Mouse (Mus musculus) kidney, embryonic 14.5 days (tissue): ENCODE measurements around the gene Magel2. TPM values are rescaled to one million over a fixed set of nuclear protein-coding genes. Genes with fewer than 3 reads are reported as not detected.
A peak's percentile ranks its signal among the peaks of the same experiment; 100 is the strongest.

Experiments used
- ATAC-seq: fragments of 200-750 bp; cut with Nextera tagmentation; 2 replicates; pipeline ENCODE4 v1.8.0; 2017; ENCODE audit warnings: moderate number of reproducible peaks, mild to moderate bottlenecking, moderate TSS enrichment, moderate library complexity; ENCODE audit not compliant: low FRiP score, low TSS enrichment
- H3K27ac ChIP-seq: fragments of 300-500 bp; sonication (generic); 2 replicates; pipeline ENCODE4 v1.5.1; 2014; ENCODE audit warnings: low read depth, mild to moderate bottlenecking, low read length, moderate library complexity, mixed read lengths
- H3K27me3 ChIP-seq: fragments of 300-500 bp; sonication (generic); 2 replicates; pipeline ENCODE4 v1.6.1; 2014; ENCODE audit warnings: mild to moderate bottlenecking, low read length; ENCODE audit not compliant: control insufficient read depth, insufficient read depth
- H3K36me3 ChIP-seq: fragments of 300-500 bp; sonication (generic); 2 replicates; pipeline ENCODE4 v1.6.1; 2014; ENCODE audit warnings: low read length, mixed read lengths; ENCODE audit not compliant: control insufficient read depth, insufficient read depth
- H3K4me1 ChIP-seq: fragments of 300-500 bp; sonication (generic); 2 replicates; pipeline ENCODE4 v1.6.1; 2014; ENCODE audit warnings: low read length, mixed read lengths; ENCODE audit not compliant: control insufficient read depth, insufficient read depth
- H3K4me2 ChIP-seq: fragments of 300-500 bp; sonication (generic); replicated peaks from 2 replicates; pipeline ENCODE4 v1.6.1; 2014; ENCODE audit warnings: low read depth, mild to moderate bottlenecking, low read length
- H3K4me3 ChIP-seq: fragments of 300-500 bp; sonication (generic); 2 replicates; pipeline ENCODE4 v1.5.1; 2014; ENCODE audit warnings: mild to moderate bottlenecking, low read length
- H3K9ac ChIP-seq: fragments of 300-500 bp; sonication (generic); 2 replicates; pipeline ENCODE4 v1.6.1; 2014; ENCODE audit warnings: low read depth, mild to moderate bottlenecking, low read length, moderate library complexity
- H3K9me3 ChIP-seq: fragments of 300-500 bp; sonication (generic); 2 replicates; pipeline ENCODE4 v1.6.1; 2016; ENCODE audit warnings: low read length; ENCODE audit not compliant: control insufficient read depth
- WGBS: fragments of 180-500 bp; shearing (Covaris S2); extraction: QIAGEN DNeasy Blood & Tissue Kit; methylation state at CpG from one replicate; pipeline ENCODE4 v1.1.7; 2014; 5-methylcytosine and 5-hydroxymethylcytosine counted together
- polyA plus RNA-seq: library from polyadenylated mRNA; unstranded; fragments of >200 nt; fragmentation: Nextera tagmentation; extraction: Ambion mirVana; gene quantifications from 2 replicates; pipeline ENCODE4 v1.2.1, GENCODE M21; 2014

The Magel2 gene
- polyA plus RNA-seq, 1 experiment from 2014 or later, result 0.84 TPM

DNA sequence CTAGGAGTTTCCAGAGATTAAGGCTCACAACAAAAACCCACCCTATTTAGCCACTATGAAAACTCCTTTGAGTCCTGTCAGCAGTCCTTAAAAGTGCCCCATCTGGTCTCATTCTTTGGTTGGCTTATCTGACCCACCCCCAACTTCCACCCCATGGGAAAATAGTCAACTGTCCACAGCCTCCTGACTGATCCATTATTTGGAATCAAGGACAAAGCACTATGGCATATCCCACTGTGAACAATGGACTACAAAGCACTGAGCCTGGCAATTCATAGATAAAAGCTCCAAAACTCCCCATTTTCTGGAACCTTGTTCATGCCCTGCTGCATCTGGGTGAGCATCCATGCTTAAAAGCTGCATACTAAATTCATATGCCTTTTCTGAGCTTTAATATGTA lies 39.4 kb downstream of the Magel2 start:
- ATAC-seq, result no peak

DNA sequence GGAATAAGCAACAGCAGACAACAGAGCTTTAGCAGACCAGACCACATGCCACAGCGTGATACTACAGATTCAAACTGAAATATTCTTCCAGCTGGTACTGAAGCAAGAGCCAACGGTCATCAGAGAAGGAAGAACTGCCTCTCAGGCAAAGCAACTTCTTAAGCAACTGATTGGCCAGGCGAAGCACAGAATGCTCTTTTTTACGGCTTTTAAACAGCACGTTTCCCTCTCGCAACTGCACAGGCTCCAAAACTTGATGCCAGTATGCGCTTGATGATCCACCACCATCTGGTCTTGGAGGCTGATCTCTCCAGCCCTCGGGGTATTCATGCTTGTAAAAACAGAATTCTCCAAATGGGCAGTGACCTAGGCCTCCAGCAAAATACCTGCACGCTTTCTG lies 41.5 kb downstream of the Magel2 start:
- no peak overlapping the region for H3K9ac ChIP-seq
- ATAC-seq, result no peak
- H3K36me3 ChIP-seq, result no peaks in the 10 kb centered on the region
- H3K27me3 ChIP-seq, result no peaks in the 10 kb centered on the region
- H3K4me3 ChIP-seq, result no peak overlapping the region; the same call in 1 of the 2 replicates
- peak overlapping the region; percentile 58; the same call in 1 of the 2 replicates for H3K4me2 ChIP-seq
- H3K27ac ChIP-seq, result no peak overlapping the region
- WGBS, result 86% methylated on average over 9 of the region's 9 CpGs
- peaks cover 8% of the 10 kb centered on the region; the same call in 1 of the 2 replicates for H3K9me3 ChIP-seq
- H3K4me1 ChIP-seq, result 0 out of 2 replicates have a peak, but pooled peaks cover 3% of the 10 kb centered on the region

More for the DNA sequence above, 39.4 kb downstream of the Magel2 start:
- Histone ChIP-seq H3K27ac (no peak overlapping the region), H3K27me3 (no peaks in the 10 kb centered on the region), H3K9ac (no peak overlapping the region), H3K4me1 (0 out of 2 replicates have a peak, but pooled peaks cover 3% of the 10 kb centered on the region), H3K36me3 (no peaks in the 10 kb centered on the region), H3K4me2 (no peak overlapping the region), H3K9me3 (peaks cover 5% of the 10 kb centered on the region; the same call in 1 of the 2 replicates), H3K4me3 (no peak overlapping the region)

DNA sequence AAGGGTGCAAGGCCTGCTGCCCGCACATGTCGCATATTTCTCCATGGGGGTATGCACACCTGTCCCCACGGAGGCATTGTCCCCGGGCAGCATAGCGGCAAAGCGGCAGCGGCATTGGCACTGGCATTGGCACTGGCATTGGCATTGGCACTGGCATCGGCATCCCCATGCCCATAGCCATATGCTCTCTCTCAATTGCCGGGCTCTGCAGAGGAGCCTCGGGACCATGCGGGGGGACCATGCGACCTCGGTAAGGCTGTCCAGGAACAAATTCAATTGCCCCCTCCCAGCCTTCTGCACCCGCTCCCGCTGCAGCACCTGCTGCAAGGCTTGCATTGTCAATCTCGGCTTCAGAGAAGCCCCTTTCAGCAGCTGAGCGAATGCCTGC lies 42.3 kb downstream of the Magel2 start:
- WGBS, result 60% methylated on average over 17 of the region's 17 CpGs
- H3K27me3 ChIP-seq, result no peaks in the 10 kb centered on the region
- H3K27ac ChIP-seq, result no peak overlapping the region
- H3K4me3 ChIP-seq, result peak overlapping the region; percentile 74
- H3K36me3 ChIP-seq, result no peaks in the 10 kb centered on the region
- 0 out of 2 replicates have a peak, but pooled peaks cover 3% of the 10 kb centered on the region for H3K4me1 ChIP-seq
- peak overlapping the region; percentile 58 for H3K4me2 ChIP-seq
- H3K9me3 ChIP-seq, result peaks cover 8% of the 10 kb centered on the region; the same call in 1 of the 2 replicates
- peak overlapping the region; percentile 77; the same call in 1 of the 2 replicates for H3K9ac ChIP-seq
- ATAC-seq, result peak; percentile 74

DNA sequence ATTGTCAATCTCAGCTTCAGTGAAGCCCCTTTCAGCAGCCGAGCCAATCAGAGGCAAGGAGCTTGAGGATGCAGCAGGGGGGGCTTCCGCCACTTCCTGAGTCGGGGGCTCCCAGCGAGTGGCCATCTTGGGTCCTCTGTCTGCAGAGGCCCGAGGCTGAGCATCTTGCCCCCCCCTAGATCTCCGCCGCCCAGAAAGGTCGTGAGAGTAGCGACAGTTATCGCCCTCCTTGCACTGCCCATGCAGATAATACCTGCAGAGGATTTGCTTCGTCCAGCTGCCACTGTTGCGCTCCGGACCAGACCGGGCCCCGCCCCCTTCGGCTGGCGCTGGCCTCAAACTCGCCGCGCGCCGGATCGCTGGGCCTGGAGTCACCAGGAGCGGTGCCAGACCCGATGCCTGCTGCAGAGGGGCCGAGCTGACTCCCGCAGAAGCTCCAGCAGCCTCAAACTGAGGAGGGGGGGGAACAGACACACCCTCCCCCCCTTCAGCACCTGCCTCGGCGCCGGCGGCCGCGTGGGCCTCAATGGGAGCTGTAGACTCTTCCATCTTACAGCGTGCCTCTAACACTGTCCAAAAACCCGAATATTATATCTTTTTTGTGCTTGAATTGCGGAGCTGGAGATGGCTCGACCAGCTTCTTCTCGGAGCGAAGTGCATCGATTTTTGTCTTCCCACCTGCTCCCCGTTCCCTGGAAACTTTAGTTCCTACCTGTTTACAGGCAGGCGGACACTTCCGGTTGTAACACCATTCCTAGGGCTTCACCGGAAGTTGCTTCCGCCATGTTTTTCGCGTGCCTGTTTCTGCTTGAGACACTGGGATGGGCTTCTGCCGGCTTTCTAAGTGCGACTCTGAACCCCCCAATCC lies 42.9 kb downstream of the Magel2 start, which contains the start of gene Mkrn3:
TSS of gene Mkrn3 (minus strand) at position 647 of the 868 bp plus-strand sequence.
- Histone ChIP-seq H3K36me3 (no peaks in the 10 kb centered on the region), H3K9ac (peak within 1 kb of the TSS; percentile 77), H3K4me3 (peak within 1 kb of the TSS; percentile 74), H3K27ac (peak within 1 kb of the TSS; percentile 51; the same call in 1 of the 2 replicates), H3K9me3 (peaks cover 8% of the 10 kb centered on the region; the same call in 1 of the 2 replicates), H3K4me1 (0 out of 2 replicates have a peak, but pooled peaks cover 3% of the 10 kb centered on the region), H3K27me3 (no peaks in the 10 kb centered on the region), H3K4me2 (peak within 1 kb of the TSS; percentile 58)
- WGBS, result 21% methylated on average over 48 of the region's 49 CpGs
- ATAC-seq, result peak; percentile 93

DNA sequence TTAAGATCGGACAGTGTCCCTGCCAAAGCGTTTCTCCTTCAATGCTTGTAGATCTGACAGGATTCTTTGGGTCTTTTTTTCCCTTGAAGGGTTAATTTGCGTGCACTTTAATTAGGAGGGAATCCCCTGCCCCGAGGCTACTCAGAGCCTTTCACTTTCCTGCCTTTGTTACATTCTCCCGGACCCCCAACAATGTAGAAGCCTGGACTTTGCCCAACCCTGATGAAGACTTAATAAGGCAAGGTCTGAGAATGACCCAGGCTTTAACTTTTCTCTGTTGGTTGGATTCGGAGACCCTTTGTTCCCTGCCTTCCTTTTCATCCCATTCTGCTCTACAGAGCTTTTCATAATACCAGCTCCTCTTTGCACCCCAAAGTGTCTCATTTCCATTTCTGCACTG lies 43.8 kb downstream of the Magel2 start:
- H3K4me2 ChIP-seq, result peak overlapping the region; percentile 33; the same call in 1 of the 2 replicates
- H3K4me1 ChIP-seq, result 0 out of 2 replicates have a peak, but pooled peaks cover 3% of the 10 kb centered on the region
- no peak overlapping the region for H3K4me3 ChIP-seq
- 77% methylated on average over 6 of the region's 6 CpGs for WGBS
- H3K9me3 ChIP-seq, result peaks cover 8% of the 10 kb centered on the region; the same call in 1 of the 2 replicates
- no peaks in the 10 kb centered on the region for H3K36me3 ChIP-seq
- H3K27me3 ChIP-seq, result no peaks in the 10 kb centered on the region
- H3K9ac ChIP-seq, result no peak overlapping the region
- H3K27ac ChIP-seq, result no peak overlapping the region
- ATAC-seq, result no peak

DNA sequence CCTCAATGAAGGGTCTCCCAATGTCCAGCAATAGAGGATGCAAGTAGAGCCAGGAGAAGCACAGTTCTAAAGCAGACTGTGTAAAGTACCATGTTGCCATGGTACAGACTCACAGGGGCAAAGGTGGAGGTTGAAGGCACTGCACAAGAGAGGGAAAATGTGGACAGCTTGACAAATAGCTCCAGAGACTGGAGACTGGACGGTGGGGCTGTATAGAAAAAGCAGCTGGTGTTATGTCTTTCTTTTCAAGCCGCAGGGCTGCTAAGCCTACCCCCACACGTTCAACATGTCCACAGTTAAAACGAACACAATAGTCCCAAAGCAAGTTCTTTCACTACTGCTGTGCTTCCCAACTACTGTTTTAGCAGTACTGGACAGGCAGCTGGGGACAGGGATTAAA lies 46.4 kb downstream of the Magel2 start:
- no peak for ATAC-seq
- peaks cover 8% of the 10 kb centered on the region; the same call in 1 of the 2 replicates for H3K9me3 ChIP-seq
- H3K4me3 ChIP-seq, result no peak overlapping the region
- WGBS, result 65% methylated on average over 4 of the region's 4 CpGs
- 0 out of 2 replicates have a peak, but pooled peaks cover 3% of the 10 kb centered on the region for H3K4me1 ChIP-seq
- H3K27me3 ChIP-seq, result no peaks in the 10 kb centered on the region
- no peak overlapping the region for H3K4me2 ChIP-seq
- H3K36me3 ChIP-seq, result no peaks in the 10 kb centered on the region
- no peak overlapping the region for H3K27ac ChIP-seq
- no peak overlapping the region for H3K9ac ChIP-seq

DNA sequence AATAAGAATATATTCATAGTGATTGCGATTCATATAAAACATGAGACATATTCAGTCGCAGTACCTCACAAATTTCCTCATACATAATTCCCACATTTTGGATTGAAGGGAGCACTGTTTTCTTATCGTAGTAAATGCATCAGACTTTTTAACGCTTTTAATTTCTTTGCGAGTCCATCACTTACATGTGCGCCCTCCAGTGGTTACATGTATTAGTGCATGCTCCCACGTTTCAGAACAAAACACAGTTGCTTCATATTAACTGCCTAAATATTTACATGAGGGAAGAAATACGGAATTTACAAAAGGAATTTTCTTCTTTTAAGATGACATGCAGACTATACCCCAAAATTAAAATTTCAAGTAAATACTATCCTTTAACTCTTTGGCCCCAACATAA lies 51.5 kb downstream of the Magel2 start:
- WGBS, result 23% methylated on average over 8 of the region's 8 CpGs
- Histone ChIP-seq H3K9me3 (no peaks in the 10 kb centered on the region), H3K4me1 (no peaks in the 10 kb centered on the region), H3K9ac (no peak overlapping the region), H3K4me2 (no peak overlapping the region), H3K27ac (no peak overlapping the region), H3K36me3 (no peaks in the 10 kb centered on the region), H3K27me3 (no peaks in the 10 kb centered on the region), H3K4me3 (no peak overlapping the region)
- no peak for ATAC-seq
